Comparison of ENCODE assay signal across 8 mouse cellular contexts in genomic region chrX:103013425-103014057, GRCm38 (mm10).
ATAC-seq lines count a peak whose summit lies in the region.
"Not testable (repeated sequence)": the region's sequence is repeated elsewhere in the genome, so short reads cannot be mapped to it uniquely, and the experiment has no call there.

No protein-coding gene starts in this region.

- H3K36me3 ChIP-seq in forebrain, embryonic 13.5 days (ENCODE audit: poor library complexity, severe bottlenecking); hindbrain, embryonic 16.5 days (ENCODE audit: control insufficient read depth, insufficient read depth, low read length); kidney, embryonic 14.5 days (ENCODE audit: control insufficient read depth, insufficient read depth, low read length); lung, embryonic 15.5 days; midbrain, embryonic 15.5 days (replicated peaks); neural tube, embryonic 14.5 days (ENCODE audit: control insufficient read depth, insufficient read depth, low read length): not testable (repeated sequence)

- not testable (repeated sequence) for H3K27ac ChIP-seq in forebrain, embryonic 13.5 days; hindbrain, embryonic 16.5 days (ENCODE audit: low read depth, low read length); kidney, embryonic 14.5 days (ENCODE audit: low read depth, low read length); lung, embryonic 15.5 days; midbrain, embryonic 15.5 days; neural tube, embryonic 14.5 days (ENCODE audit: low read depth, low read length)

- not testable (repeated sequence) for H3K4me1 ChIP-seq in forebrain, embryonic 13.5 days; hindbrain, embryonic 16.5 days (ENCODE audit: control insufficient read depth, insufficient read depth, low read depth, low read length); kidney, embryonic 14.5 days (ENCODE audit: control insufficient read depth, insufficient read depth, low read length); lung, embryonic 15.5 days; midbrain, embryonic 15.5 days; neural tube, embryonic 14.5 days (ENCODE audit: control insufficient read depth, insufficient read depth, low read length)

- not testable (repeated sequence) for H3K9me3 ChIP-seq in forebrain, embryonic 13.5 days (replicated peaks); hindbrain, embryonic 16.5 days (ENCODE audit: control insufficient read depth, low read length); kidney, embryonic 14.5 days (ENCODE audit: control insufficient read depth, low read length); lung, embryonic 15.5 days; midbrain, embryonic 15.5 days; neural tube, embryonic 14.5 days (ENCODE audit: control insufficient read depth, low read length)

- H3K27me3 ChIP-seq in forebrain, embryonic 13.5 days; hindbrain, embryonic 16.5 days (replicated peaks; ENCODE audit: control insufficient read depth, insufficient read depth, low read length); kidney, embryonic 14.5 days (ENCODE audit: control insufficient read depth, insufficient read depth, low read length); lung, embryonic 15.5 days; midbrain, embryonic 15.5 days (replicated peaks); neural tube, embryonic 14.5 days (ENCODE audit: control insufficient read depth, insufficient read depth, low read length): not testable (repeated sequence)

- H3K4me2 ChIP-seq in forebrain, embryonic 13.5 days; hindbrain, embryonic 16.5 days (ENCODE audit: low read length); kidney, embryonic 14.5 days (replicated peaks; ENCODE audit: low read depth, low read length); lung, embryonic 15.5 days; midbrain, embryonic 15.5 days; neural tube, embryonic 14.5 days (ENCODE audit: low read depth, low read length): not testable (repeated sequence)

- no CpG with 5 or more reads among the region's 61 CpGs for WGBS in forebrain, embryonic 13.5 days
- WGBS in hindbrain, embryonic 16.5 days, result no CpG with 5 or more reads among the region's 61 CpGs
- no CpG with 5 or more reads among the region's 61 CpGs for WGBS in kidney, embryonic 14.5 days
- WGBS in lung, embryonic 15.5 days, result no CpG with 5 or more reads among the region's 61 CpGs
- WGBS in midbrain, embryonic 15.5 days, result no CpG with 5 or more reads among the region's 61 CpGs
- WGBS in neural tube, embryonic 14.5 days, result no CpG with 5 or more reads among the region's 61 CpGs

- ATAC-seq in cerebellum, adult (ENCODE audit: insufficient number of reproducible peaks, low FRiP score, low TSS enrichment), result peak; percentile 46
- ATAC-seq in forebrain, embryonic 13.5 days, result peak; percentile 34; the same call in 1 of the 2 replicates
- peak; percentile 14; the same call in 1 of the 2 replicates for ATAC-seq in granulocyte monocyte progenitor cell, adult 5-6 weeks (replicated peaks; ENCODE audit: poor library complexity, severe bottlenecking)
- ATAC-seq in hindbrain, embryonic 16.5 days, result 0 out of 2 replicates have a peak, but pooled peaks have one; percentile 1
- peak; percentile 68; the same call in 1 of the 2 replicates for ATAC-seq in kidney, embryonic 14.5 days (ENCODE audit: low FRiP score, low TSS enrichment)
- ATAC-seq in lung, embryonic 15.5 days (ENCODE audit: borderline replicate concordance, extremely low read depth, low FRiP score, low TSS enrichment), result peak; percentile 50; the same call in 1 of the 2 replicates
- peak; percentile 31 for ATAC-seq in midbrain, embryonic 15.5 days (replicated peaks)
- ATAC-seq in neural tube, embryonic 14.5 days (ENCODE audit: low read depth), result peak; percentile 16; the same call in 1 of the 2 replicates

- not testable (repeated sequence) for H3K9ac ChIP-seq in forebrain, embryonic 13.5 days; hindbrain, embryonic 16.5 days (ENCODE audit: low read depth, low read length); kidney, embryonic 14.5 days (ENCODE audit: low read depth, low read length); lung, embryonic 15.5 days; midbrain, embryonic 15.5 days; neural tube, embryonic 14.5 days (replicated peaks; ENCODE audit: low read depth, low read length)

- not testable (repeated sequence) for H3K4me3 ChIP-seq in forebrain, embryonic 13.5 days; hindbrain, embryonic 16.5 days (ENCODE audit: low read length); kidney, embryonic 14.5 days (ENCODE audit: low read length); lung, embryonic 15.5 days; midbrain, embryonic 15.5 days; neural tube, embryonic 14.5 days (ENCODE audit: low read depth, low read length)

Comparison
In these comparisons a context has a peak if more than half of its experiments do, and no peak if none do; other contexts are left out.
1. ATAC-seq: peak in every context shown above with its lines; median percentile 68 in kidney, embryonic 14.5 days; 50 in lung, embryonic 15.5 days; 46 in cerebellum, adult; 34 in forebrain, embryonic 13.5 days; 31 in midbrain, embryonic 15.5 days; 16 in neural tube, embryonic 14.5 days; 14 in granulocyte monocyte progenitor cell, adult 5-6 weeks; 1 in hindbrain, embryonic 16.5 days.